Mouse (Mus musculus) erythroblast, adult 5-6 weeks (primary cell): ENCODE measurements around the gene Fgfr2. TPM values are rescaled to one million over a fixed set of nuclear protein-coding genes. Genes with fewer than 3 reads are reported as not detected.

Source experiments
- ATAC-seq: replicated peaks from 2 replicates; pipeline ENCODE4 v1.8.0; 2016; ENCODE audit warnings: moderate number of reproducible peaks, mild to moderate bottlenecking, moderate TSS enrichment, inconsistent platforms; ENCODE audit not compliant: poor library complexity, low FRiP score, severe bottlenecking
- total RNA-seq, 2 experiments: library from RNA; stranded (forward) in 1 of 2; stranded (reverse) in 1 of 2; fragments of 150-400 nt in 1 of 2; fragments of 200-764, 138-1000 nt in 1 of 2; gene quantifications; 2 replicates each; pipeline versions ENCODE4 v1.2.3 to v1.2.4; 2015 to 2017; ENCODE audit warnings: low replicate concordance in 2 of 2

The Fgfr2 gene
- total RNA-seq, 2 experiments from 2014 or later, result 4.8 TPM; not detected in 1

- ATAC-seq, result no peak
These were observed 790.1 kb downstream of the Fgfr2 start for GRCm38 (mm10) chr7:132333078-132333477.

DNA sequence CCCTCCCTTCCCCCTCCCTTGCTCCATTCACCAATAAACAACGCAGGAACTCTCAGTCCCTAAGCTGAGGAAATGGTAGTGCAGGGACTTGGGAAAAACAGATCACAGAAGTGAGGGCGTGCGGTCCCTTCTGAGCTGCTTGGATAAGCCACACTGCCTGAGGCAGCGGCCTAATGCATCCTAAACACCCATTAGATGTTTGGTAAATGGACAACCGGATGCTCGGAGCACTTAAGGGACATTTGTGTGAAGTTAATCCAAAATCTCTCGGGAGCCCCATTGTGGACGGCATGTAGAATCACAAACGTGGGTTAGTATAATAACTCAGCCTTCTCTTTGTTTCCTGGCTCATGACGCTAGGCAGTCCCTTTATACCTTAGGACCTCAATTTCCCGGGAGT is 791.0 kb downstream of the Fgfr2 start:
- no peak for ATAC-seq

DNA sequence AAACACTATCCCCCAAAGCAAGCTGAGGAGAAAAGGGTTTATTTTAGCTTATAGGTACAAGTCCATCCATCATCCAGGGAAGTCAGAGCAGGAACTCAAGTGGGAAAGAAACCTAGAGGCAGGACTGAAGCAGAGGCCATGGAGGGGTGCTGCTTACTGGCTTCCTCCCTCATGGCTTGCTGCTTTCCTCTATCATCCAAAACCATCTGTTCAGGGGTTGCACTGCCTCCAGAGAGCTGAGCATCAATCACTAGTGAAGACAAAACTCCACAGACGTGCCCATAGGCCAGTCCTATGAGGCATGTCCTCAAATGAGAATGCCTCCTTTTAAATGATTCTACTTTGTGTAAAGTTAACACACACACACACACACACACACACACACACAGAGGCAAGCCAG is 793.0 kb downstream of the Fgfr2 start:
- ATAC-seq, result no peak

- ATAC-seq, result no peak
These were observed 794.5 kb downstream of the Fgfr2 start for GRCm38 (mm10) chr7:132328648-132329047.

GRCm38 (mm10) chr7:132325549-132326331 is 797.4 kb downstream of the Fgfr2 start:
- ATAC-seq, result peak; percentile 30; the same call in 1 of the 2 replicates

GRCm38 (mm10) chr7:132323430-132323829 is 799.7 kb downstream of the Fgfr2 start:
- no peak for ATAC-seq

DNA sequence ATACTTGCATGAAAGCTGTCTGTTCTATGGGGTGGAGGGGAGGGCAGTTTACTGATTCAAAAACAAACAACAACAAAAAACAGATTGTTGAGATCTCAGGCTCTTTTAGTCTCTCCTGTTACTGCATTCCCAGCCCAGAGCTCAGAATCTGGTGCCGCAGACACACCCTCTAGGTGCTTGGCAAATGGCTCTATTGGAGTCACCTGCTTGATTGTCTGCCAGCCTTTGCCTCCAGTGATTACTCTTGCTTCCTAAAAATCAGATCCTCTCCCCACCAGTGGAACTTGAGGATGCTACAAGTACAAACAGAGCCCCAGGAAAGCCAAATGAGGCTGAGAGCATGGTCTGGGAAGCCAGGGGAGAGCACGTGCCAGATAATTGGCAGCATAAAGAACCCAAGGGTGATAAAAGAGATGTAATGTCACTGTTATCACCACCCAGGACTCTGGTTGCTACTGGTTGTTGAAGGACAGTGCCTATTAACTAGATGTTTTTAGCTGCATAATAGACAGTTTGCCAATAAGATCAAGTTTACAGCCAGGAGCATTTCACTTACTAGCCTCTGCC is 801.7 kb downstream of the Fgfr2 start:
- no peak for ATAC-seq

DNA sequence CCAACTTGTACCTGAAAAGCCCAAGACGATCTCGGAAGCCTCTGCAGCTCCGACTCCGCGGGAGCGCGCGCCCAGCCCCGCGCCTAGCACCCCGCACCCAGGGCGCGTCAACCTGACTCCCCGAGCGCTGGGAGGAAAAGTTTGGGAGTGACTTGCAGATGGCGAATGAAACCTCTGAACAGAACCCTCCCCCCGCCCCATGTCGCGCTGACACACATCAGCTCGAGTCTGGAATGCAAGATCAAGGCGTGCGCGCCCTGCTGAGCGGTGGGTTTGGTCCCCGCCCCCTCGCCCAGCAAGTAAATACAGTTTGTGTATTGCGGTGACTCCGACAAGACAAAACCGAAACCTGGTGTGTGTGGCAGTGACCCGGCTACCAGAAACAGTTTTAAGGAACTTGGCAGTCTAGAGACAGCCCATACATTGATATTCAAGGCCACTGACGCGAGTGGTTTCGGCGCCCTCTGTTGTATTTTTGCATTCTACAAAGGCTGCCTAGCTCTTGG is 806.1 kb downstream of the Fgfr2 start, which contains the start of gene Chst15:
Gene Chst15, minus strand, starts transcription at position 193 of the 506 bp plus-strand sequence.
- ATAC-seq, result no peak

- no peak for ATAC-seq
These were observed 806.8 kb downstream of the Fgfr2 start for GRCm38 (mm10) chr7:132316101-132317035.

GRCm38 (mm10) chr7:132315149-132316091 is 807.7 kb downstream of the Fgfr2 start:
- ATAC-seq, result 0 out of 2 replicates have a peak, but pooled peaks have one; percentile 36

DNA sequence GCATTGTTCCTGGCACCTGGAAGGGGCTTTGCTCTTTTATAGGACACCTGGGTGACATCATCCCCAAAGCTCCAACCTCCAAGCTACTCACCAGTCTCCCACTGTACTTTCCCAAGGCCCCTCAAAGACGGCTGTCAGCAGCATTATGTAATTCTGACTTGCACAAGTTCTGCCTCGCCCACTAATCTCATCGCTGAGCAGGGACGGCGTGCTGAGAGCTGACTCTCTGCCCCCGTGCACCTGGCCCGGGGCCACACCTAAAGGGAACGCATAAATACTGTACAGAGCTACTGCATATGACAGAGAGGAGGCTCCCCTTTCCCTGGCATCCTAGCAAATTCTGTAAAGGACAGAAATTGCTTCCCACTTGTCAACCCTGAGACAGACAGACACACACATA is 810.8 kb downstream of the Fgfr2 start:
- no peak for ATAC-seq

DNA sequence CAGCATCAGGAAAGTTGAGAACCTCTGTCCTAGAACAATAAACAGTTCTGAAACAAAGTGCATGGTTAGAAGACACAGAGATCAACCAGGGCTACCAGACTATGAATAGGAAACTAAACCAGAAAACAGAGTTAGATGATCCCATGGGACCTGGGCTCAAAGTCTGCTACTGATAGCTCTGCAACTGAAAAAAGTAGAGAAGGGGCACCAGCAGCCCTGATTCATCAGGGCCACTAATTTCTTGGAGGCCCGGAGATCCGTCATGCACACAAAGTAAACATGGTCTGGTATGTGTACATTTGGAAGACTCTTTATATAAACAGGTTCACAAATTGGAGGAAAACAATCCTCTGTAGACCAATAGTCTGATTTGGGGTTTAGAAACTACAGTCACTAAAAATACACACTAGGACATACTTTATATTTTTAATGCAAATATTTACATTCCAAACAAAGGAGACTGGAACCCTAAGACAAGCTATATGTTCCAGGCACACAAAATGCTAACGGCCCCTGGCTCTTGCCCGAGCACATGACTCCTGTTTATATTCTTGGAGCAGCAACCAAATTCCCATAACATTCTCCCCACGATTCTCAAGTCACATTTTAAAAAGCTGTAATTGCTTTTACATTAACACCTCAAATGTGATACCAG is 814.5 kb downstream of the Fgfr2 start:
- no peak for ATAC-seq

DNA sequence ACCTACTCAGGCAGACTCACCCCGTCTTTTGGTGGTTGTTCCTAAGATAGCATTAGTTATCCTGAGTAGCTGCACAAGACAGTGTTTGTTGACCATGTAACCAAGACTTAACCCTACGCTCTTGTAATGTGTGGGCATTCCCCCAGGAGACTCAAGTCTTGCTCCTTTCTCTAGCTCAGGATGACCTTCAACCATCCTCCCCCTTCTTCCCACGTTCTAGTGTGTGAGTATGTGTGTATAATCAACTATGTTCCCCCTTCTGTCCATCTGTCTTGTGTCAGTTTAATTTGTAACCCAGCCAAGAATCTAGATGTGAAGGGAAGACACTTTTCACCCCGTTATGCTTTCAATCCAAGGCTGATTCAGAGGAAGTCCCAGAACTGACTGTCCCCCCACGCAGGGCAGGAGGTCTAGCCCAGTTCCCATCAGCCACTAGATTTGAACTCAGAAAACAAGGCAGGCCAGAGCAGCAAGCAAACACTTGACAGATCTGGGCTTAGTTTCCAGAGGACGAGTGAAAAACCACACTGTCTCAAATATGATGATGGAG is 815.4 kb downstream of the Fgfr2 start:
- no peak for ATAC-seq

- no peak for ATAC-seq
These were observed 816.3 kb downstream of the Fgfr2 start for GRCm38 (mm10) chr7:132306671-132307412.

GRCm38 (mm10) chr7:132305492-132306375 is 817.4 kb downstream of the Fgfr2 start:
- ATAC-seq, result no peak

GRCm38 (mm10) chr7:132304424-132305085 is 818.6 kb downstream of the Fgfr2 start:
- no peak for ATAC-seq
